Mouse (Mus musculus): Measurements from ENCODE around the gene C77080. TPM values are rescaled to one million over a fixed set of nuclear protein-coding genes. Genes with fewer than 3 reads are reported as not detected.

The C77080 gene
- polyA plus RNA-seq (2012; rRNA removed) = 7.5 and 9.2 TPM in 2 replicates

- DNase-seq (ENCODE audit: extremely low spot score in 1 of 2, low spot score in 1 of 2) = no peak
These were observed at the start of gene C77080 for GRCm38 (mm10) chr4:129261196-129261595. C77080 (minus strand) TSS chr4:129261404.

DNA sequence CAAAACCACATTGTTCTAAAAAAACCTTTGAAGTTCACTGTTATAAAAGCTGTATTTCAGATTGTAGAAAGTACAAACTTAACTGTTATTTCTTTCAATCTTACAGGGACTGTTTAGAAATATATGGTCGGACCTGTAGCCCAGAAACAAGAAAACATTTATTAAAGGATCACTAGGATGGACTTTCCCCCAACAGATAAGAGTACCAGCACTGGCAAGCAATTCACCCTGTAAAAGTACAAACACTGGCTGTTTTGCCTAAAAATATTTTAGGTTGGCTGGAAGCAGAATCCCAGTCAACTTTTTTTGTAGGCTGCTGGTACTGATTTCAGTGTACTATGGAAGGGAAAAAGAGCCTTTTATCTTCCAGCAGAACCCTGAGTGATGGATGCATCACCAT is 46.7 kb upstream of the C77080 start:
- DNase-seq (ENCODE audit: extremely low spot score in 1 of 2, low spot score in 1 of 2) = no peak

DNA sequence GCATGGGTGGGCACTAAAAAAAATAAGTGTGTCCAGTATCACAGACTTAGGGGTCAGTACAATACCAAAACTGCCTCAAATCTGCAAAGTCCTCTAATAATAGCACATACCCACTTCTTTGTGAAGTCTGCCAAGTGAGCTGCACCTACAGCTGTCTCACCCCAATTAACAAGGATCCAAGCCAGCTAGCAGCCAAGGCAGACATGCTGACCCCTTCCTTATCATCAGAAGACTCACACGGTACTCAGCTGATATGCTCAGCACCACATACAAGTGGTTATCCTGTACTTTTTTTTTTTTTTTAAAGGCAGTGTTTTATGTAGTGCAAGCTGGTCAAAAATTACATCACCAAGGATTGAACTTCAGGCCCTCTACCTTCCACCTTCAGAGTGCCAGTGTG is 43.1 kb upstream of the C77080 start:
- no peak for DNase-seq (ENCODE audit: extremely low spot score in 1 of 2, low spot score in 1 of 2)

GRCm38 (mm10) chr4:129303816-129304215 is 42.6 kb upstream of the C77080 start:
- no peak for DNase-seq (ENCODE audit: extremely low spot score in 1 of 2, low spot score in 1 of 2)

GRCm38 (mm10) chr4:129303401-129303800 is 42.2 kb upstream of the C77080 start:
- no peak for DNase-seq (ENCODE audit: extremely low spot score in 1 of 2, low spot score in 1 of 2)

DNA sequence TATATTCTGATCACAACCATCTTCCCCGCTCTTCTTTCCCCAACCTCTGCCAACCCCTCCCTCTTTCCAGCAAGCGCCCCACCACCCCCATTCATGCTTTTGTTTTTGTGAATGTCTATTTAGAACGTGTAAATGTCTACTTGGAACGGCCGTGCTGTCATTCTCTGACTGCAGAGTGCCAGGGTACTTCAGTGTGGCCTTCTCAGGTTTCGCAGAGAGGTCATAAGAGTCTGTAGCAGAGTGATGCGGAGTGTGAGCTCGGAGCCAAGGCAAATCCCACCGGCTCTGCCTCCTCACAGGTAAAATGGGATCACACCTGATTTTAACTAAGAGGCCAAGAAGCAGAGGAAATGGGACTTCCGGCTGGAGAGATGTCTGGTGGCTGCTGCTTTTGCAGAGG is 37.9 kb upstream of the C77080 start:
- DNase-seq (ENCODE audit: extremely low spot score in 1 of 2, low spot score in 1 of 2) = no peak

GRCm38 (mm10) chr4:129297724-129298123 is 36.5 kb upstream of the C77080 start:
- peak; percentile 41 to 71 for DNase-seq (ENCODE audit: extremely low spot score in 1 of 2, low spot score in 1 of 2)

DNA sequence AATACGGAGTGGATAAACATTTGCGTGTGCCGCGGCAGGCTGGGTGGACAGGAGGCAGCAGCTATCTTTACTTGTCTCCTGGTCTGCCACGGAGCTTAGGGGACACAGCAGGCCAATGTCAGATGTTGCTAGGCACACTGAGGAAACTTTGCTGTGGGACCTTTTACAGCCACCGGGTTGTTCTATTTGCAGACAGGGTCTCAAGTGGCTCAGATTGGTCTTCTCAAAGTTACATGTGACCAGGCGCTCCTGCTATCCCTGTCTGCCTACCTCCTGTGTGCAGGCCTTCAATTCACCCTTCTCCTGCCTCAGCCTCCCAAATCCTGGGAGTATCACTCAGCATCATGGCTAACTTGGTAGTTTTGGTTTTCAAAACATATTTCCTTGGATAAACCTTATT is 34.9 kb upstream of the C77080 start:
- DNase-seq (ENCODE audit: extremely low spot score in 1 of 2, low spot score in 1 of 2) = no peak

DNA sequence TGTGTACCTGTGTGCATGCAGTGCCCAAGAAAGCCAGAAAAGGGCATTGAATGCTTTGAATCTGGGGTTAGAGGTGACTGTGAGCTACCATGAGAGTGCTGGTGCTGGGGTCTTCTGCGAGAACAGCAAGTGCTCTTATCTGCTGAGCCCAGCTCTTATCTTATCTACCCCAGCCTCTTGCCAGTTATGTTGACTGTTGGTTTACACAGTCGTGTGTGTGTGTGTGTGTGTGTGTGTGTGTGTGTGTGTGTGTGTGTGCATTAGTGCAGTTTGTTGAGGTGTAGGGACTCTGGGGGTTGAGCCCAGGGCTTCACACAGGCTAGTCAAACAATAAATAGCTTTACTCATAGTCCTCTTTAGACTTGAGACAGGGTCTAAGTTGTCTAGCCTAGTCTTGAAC is 34.0 kb upstream of the C77080 start:
- no peak for DNase-seq (ENCODE audit: extremely low spot score in 1 of 2, low spot score in 1 of 2)

GRCm38 (mm10) chr4:129293702-129294101 is 32.5 kb upstream of the C77080 start:
- DNase-seq (ENCODE audit: extremely low spot score in 1 of 2, low spot score in 1 of 2) = no peak

- DNase-seq (ENCODE audit: extremely low spot score in 1 of 2, low spot score in 1 of 2) = no peak
These were observed 31.6 kb upstream of the C77080 start for GRCm38 (mm10) chr4:129292831-129293230.

DNA sequence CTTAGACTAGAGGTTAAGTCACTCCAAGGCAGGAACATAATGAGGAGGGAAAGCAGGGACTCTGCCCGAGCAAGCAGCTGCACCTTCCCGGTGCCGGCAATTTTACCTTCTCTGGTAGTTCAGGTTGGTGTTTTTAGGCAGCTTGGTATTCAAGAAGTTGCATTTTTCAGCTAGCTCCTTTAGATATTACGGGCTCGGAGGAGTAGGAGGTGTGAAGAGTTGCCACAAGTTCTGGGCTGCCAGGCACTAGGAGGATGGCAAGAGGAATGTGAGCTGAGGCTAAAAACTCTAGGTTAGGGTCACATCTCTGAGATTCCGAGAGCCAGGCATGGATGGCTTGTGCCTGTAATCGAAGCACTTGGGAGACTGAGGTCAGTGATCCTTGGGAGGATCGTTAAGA is 28.5 kb upstream of the C77080 start:
- DNase-seq (ENCODE audit: extremely low spot score in 1 of 2, low spot score in 1 of 2) = peak in 1 of 2 experiments; percentile 22

- DNase-seq (ENCODE audit: extremely low spot score in 1 of 2, low spot score in 1 of 2) = no peak
These were observed 26.9 kb upstream of the C77080 start for GRCm38 (mm10) chr4:129288067-129288466.

- DNase-seq (ENCODE audit: extremely low spot score in 1 of 2, low spot score in 1 of 2) = no peak
These were observed 26.3 kb upstream of the C77080 start, which contains the start of gene Sync for GRCm38 (mm10) chr4:129287472-129287981. Sync (plus strand) TSS chr4:129287617.

DNA sequence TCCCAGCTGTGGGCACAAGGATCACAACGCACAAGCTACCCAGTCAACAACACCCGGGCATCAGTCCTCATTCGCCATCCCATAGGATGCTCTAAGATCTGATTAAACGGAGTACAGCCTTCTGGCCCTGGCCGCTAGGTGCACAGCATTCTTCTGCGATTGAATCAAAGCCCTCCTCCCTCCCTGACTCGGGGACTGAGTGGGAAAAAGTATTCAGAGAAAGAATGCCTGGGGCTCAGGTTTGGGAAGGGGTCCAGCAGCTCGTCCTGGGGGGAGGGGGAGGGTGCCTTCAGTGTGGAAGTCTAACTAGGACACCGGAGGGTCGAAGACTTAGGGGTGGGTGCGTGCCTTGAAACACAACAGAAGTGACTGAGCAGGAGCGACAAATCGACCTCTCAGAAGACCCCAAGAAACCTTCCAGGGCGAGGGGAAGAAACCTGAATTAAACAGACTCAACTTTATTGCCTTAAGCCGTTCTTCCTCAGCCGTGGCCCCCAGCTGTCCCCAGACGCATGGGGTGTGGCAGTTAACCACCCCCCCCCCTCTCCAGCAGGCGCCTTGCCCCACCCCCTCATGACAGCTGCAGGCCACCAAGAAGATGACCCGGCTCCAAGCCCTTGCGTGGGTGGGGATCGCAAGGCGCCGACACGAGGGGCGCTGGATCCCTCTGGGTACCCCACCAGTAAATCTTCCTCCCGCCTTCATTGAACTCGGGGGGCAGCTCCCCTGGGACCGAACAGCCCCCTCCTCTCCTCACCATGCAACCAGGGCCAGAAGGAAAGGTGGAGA is 25.7 kb upstream of the C77080 start:
- no peak for DNase-seq (ENCODE audit: extremely low spot score in 1 of 2, low spot score in 1 of 2)

- DNase-seq (ENCODE audit: extremely low spot score in 1 of 2, low spot score in 1 of 2) = no peak
These were observed 24.9 kb upstream of the C77080 start for GRCm38 (mm10) chr4:129286001-129286682.

GRCm38 (mm10) chr4:129284685-129285084 is 23.5 kb upstream of the C77080 start:
- DNase-seq (ENCODE audit: extremely low spot score in 1 of 2, low spot score in 1 of 2) = no peak

GRCm38 (mm10) chr4:129283226-129283625 is 22.0 kb upstream of the C77080 start:
- no peak for DNase-seq (ENCODE audit: extremely low spot score in 1 of 2, low spot score in 1 of 2)

DNA sequence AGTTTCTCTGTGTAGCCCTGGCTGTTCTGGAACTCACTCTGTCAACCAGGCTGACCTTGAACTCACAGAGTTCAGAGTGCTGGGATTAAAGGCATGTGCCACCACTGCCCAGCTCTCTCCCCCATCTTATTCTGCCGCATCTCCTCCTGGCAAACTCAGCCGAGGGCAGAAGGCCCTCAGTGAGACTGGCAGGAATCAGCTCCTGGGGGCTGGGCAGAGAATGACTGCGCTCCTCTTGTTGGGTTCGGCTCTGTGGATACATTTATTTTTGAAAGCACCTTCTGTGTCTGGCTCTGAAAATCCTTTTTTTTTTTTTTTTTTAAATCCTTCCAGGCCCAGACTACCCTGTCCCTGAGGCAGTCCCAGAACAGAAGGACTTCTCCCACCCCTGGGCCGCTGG is 21.6 kb upstream of the C77080 start:
- DNase-seq (ENCODE audit: extremely low spot score in 1 of 2, low spot score in 1 of 2) = no peak

- DNase-seq (ENCODE audit: extremely low spot score in 1 of 2, low spot score in 1 of 2) = peak; percentile 86 to 99
These were observed 15.3 kb upstream of the C77080 start for GRCm38 (mm10) chr4:129276453-129276865.

DNA sequence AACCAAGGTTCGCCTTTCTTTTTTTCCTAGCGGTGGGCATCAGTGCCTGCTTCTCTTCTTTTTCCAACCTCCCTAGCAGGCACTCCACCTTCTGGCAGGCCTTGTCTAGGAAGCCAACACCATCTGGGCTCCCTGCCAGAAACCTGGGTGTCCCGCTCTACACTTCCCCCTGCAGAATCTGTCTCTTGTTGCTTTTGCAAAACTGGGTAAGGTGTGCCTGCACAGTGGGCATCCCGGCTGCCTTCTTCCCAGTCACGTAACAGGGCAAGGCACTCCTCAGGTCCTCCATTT is 11.5 kb upstream of the C77080 start:
- peak in 1 of 2 experiments; percentile 54 for DNase-seq (ENCODE audit: extremely low spot score in 1 of 2, low spot score in 1 of 2)

Data from frontal cortex, adult 2 months (tissue).